ENCODE assay signal across 10 mouse cellular contexts in the genomic region with DNA sequence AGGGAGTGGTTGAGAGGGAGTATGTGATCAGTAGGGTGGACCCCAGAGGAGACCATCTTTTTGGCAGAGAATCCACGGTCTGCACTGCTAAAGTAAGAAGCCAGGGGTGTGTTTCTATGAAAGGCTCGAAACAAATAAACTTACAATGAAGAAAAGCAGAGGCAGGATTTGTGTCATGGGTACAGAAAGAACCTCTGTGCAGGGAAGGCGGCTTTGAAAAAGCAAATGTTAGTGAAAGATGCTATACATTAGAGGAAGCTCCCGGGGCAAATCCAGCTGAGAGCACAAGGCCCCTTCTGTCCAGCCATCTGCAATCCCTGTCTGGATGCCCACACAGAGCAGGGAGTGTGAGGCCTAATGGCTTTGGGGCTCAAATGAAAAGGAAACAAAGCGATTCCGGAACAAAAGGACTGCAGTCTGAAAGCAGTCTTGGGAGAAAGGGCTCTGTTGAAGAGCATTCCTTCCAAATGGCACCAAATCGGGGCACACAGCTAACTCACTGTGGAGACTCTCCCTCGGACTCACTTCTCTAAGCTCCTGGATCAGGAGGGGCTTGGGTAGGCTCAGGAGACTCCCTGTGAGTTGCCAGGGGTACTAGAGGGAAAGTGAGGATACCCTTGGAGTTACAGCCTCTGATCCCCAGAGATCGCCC.
DNase-seq lines count a peak whose midpoint lies in the region; ATAC-seq lines count a peak whose summit lies in the region.
"Had no signal": no experiment of that assay in that cellular context is flagged by ENCODE, and none has a peak within 500 bp of the region (broad histone marks: within the 10 kb centered on the region; RNA-seq: fewer than 3 reads in every experiment).

No protein-coding gene starts in this region.

- peaks cover 19% of the 10 kb centered on the region for H3K4me1 ChIP-seq in forebrain, embryonic 16.5 days (replicated peaks; ENCODE audit: control insufficient read depth, insufficient read depth, low read length)

- 3% methylated on average over 9 of the region's 9 CpGs for WGBS in forebrain, embryonic 16.5 days

- peak; percentile 74 for ATAC-seq in forebrain, embryonic 16.5 days
- ATAC-seq in inflammation-experienced regulatory T-cells, adult 6 months, result no peak

- no peak overlapping the region; the same call in 1 of the 2 replicates for H3K9ac ChIP-seq in forebrain, embryonic 16.5 days (replicated peaks; ENCODE audit: low read depth, low read length)

- peaks cover 3% of the 10 kb centered on the region; the same call in 1 of the 2 replicates for H3K9me3 ChIP-seq in forebrain, embryonic 16.5 days (ENCODE audit: control insufficient read depth, low read length)

- H3K27me3 ChIP-seq in forebrain, embryonic 16.5 days (replicated peaks; ENCODE audit: control insufficient read depth, insufficient read depth, low read length), result no peaks in the 10 kb centered on the region

- H3K4me3 ChIP-seq in forebrain, embryonic 16.5 days (replicated peaks; ENCODE audit: low read length), result no peak overlapping the region

- no peak overlapping the region for H3K4me2 ChIP-seq in forebrain, embryonic 16.5 days (ENCODE audit: low read length)

- DNase-seq in ES-CJ7 (ENCODE audit: low read depth, low spot score), result peak; percentile 18
- DNase-seq in cerebellum, adult 8-10 months, result peak; percentile 32
- DNase-seq in mesoderm, embryonic 11.5 days (ENCODE audit: low read depth, low spot score), result peak; percentile 70
- DNase-seq in urinary bladder, postnatal 10 days (ENCODE audit: low spot score), result no peak
- no peak for DNase-seq in kidney, postnatal 10 days
- DNase-seq in kidney, postnatal 36 days, result no peak
- DNase-seq: kidney, adult 11 months had no signal

- no peaks in the 10 kb centered on the region for H3K36me3 ChIP-seq in forebrain, embryonic 16.5 days (ENCODE audit: control insufficient read depth, insufficient read depth)

- peak overlapping the region; percentile 42; the same call in 1 of the 2 replicates for H3K27ac ChIP-seq in forebrain, embryonic 16.5 days (ENCODE audit: low read length)
- H3K27ac ChIP-seq: macrophage had no signal

Comparison
In these comparisons a context has a peak if more than half of its experiments do, and no peak if none do; other contexts are left out.
1. DNase-seq: peak in ES-CJ7 (single experiment), cerebellum, adult 8-10 months (single experiment) and mesoderm, embryonic 11.5 days (single experiment); none in urinary bladder, postnatal 10 days (single experiment), kidney, postnatal 10 days (single experiment) and kidney, postnatal 36 days (0 of 2).